Mouse (Mus musculus): Measurements from ENCODE around the gene Gm4788. TPM values are rescaled to one million over a fixed set of nuclear protein-coding genes. Genes with fewer than 3 reads are reported as not detected.
"Not testable (repeated sequence)": the region's sequence is repeated elsewhere in the genome, so short reads cannot be mapped to it uniquely, and the experiment has no call there.

Gm4788 gene
- polyA plus RNA-seq (2015; fragmentation: Nextera tagmentation; extraction: Ambion mirVana) = 0.13 TPM in 2 replicates

GRCm38 (mm10) chr1:139781143-139781542 lies at the start of gene Gm4788:
Gene Gm4788 (minus strand): TSS chr1:139781243.
- Histone ChIP-seq H3K27me3 (no peaks in the 10 kb centered on the region), H3K36me3 (no peaks in the 10 kb centered on the region), H3K27ac (no peak within 1 kb of the TSS), H3K9me3 (replicated peaks) (no peaks in the 10 kb centered on the region), H3K4me3 (replicated peaks) (no peak within 1 kb of the TSS), H3K4me2 (no peak within 1 kb of the TSS), H3K4me1 (no peaks in the 10 kb centered on the region), H3K9ac (no peak within 1 kb of the TSS)
- 90% methylated on average over 1 of the region's 1 CpGs for WGBS
- ATAC-seq (replicated peaks; ENCODE audit: low FRiP score) = no peak

- H3K4me1 ChIP-seq = no peaks in the 10 kb centered on the region
- no peak overlapping the region for H3K27ac ChIP-seq
- ATAC-seq (replicated peaks; ENCODE audit: low FRiP score) = no peak
- H3K27me3 ChIP-seq = no peaks in the 10 kb centered on the region
- H3K9me3 ChIP-seq (replicated peaks) = no peaks in the 10 kb centered on the region
- no peaks in the 10 kb centered on the region for H3K36me3 ChIP-seq
- H3K4me3 ChIP-seq (replicated peaks) = no peak overlapping the region
- H3K9ac ChIP-seq = no peak overlapping the region
- H3K4me2 ChIP-seq = no peak overlapping the region
Observed at GRCm38 (mm10) chr1:139808594-139808993, 27.6 kb upstream of the Gm4788 start.

- not testable (repeated sequence) for H3K4me2 ChIP-seq; H3K27ac ChIP-seq; H3K9me3 ChIP-seq (replicated peaks); ATAC-seq (replicated peaks; ENCODE audit: low FRiP score); H3K27me3 ChIP-seq; H3K36me3 ChIP-seq; H3K4me1 ChIP-seq; H3K9ac ChIP-seq; H3K4me3 ChIP-seq (replicated peaks)
- 81% methylated on average over 3 of the region's 3 CpGs for WGBS
Observed at GRCm38 (mm10) chr1:139769913-139770312, 11.1 kb downstream of the Gm4788 start.

GRCm38 (mm10) chr1:139716681-139717080 lies 64.4 kb downstream of the Gm4788 start:
- not testable (repeated sequence) for H3K4me2 ChIP-seq; H3K36me3 ChIP-seq; H3K27me3 ChIP-seq; H3K9me3 ChIP-seq (replicated peaks); ATAC-seq (replicated peaks; ENCODE audit: low FRiP score); H3K9ac ChIP-seq; H3K27ac ChIP-seq; H3K4me1 ChIP-seq; H3K4me3 ChIP-seq (replicated peaks)
- 92% methylated on average over 16 of the region's 22 CpGs for WGBS

GRCm38 (mm10) chr1:139716249-139716648 lies 64.8 kb downstream of the Gm4788 start:
- WGBS = 91% methylated on average over 10 of the region's 16 CpGs
- not testable (repeated sequence) for H3K4me3 ChIP-seq (replicated peaks); H3K4me1 ChIP-seq; H3K9ac ChIP-seq; H3K36me3 ChIP-seq; H3K27ac ChIP-seq; H3K9me3 ChIP-seq (replicated peaks); H3K27me3 ChIP-seq; H3K4me2 ChIP-seq; ATAC-seq (replicated peaks; ENCODE audit: low FRiP score)

GRCm38 (mm10) chr1:139649921-139650320 lies 131.1 kb downstream of the Gm4788 start:
- not testable (repeated sequence) for H3K4me1 ChIP-seq; H3K27ac ChIP-seq; H3K4me2 ChIP-seq; ATAC-seq (replicated peaks; ENCODE audit: low FRiP score); H3K36me3 ChIP-seq; H3K9ac ChIP-seq; H3K4me3 ChIP-seq (replicated peaks); H3K9me3 ChIP-seq (replicated peaks); H3K27me3 ChIP-seq
- WGBS = 94% methylated on average over 18 of the region's 18 CpGs

Other genes with a start within 250 kb of the Gm4788 start
- not detected in 2 replicates for gene Cfhr1, start 221.0 kb downstream of the Gm4788 start, polyA plus RNA-seq (2015; fragmentation: Nextera tagmentation; extraction: Ambion mirVana)
- 0.26 and 0.41 TPM in 2 replicates for gene Cfhr2, start 77.5 kb upstream of the Gm4788 start, polyA plus RNA-seq (2015; fragmentation: Nextera tagmentation; extraction: Ambion mirVana)

All from kidney, embryonic 15.5 days (tissue).